Mouse (Mus musculus) midbrain, embryonic 11.5 days (tissue): Measurements from ENCODE around the gene Slc9a2. TPM values are rescaled to one million over a fixed set of nuclear protein-coding genes. Genes with fewer than 3 reads are reported as not detected.

Experiments used
- ATAC-seq: fragments of 200-750 bp; cut with Nextera tagmentation; 2 replicates; pipeline ENCODE4 v1.8.0; 2017; ENCODE audit warnings: moderate TSS enrichment, moderate library complexity; ENCODE audit not compliant: low FRiP score
- DNase-seq: peaks from one replicate; pipeline ENCODE4 v3.0.0; 2015; ENCODE audit warnings: low spot score; ENCODE audit errors: missing footprints
- H3K27ac ChIP-seq: fragments of 300-500 bp; sonication (generic); 2 replicates; pipeline ENCODE4 v1.5.1; 2014; ENCODE audit warnings: low read depth, low read length
- H3K27me3 ChIP-seq: fragments of 300-500 bp; sonication (generic); 2 replicates; pipeline ENCODE4 v1.6.1; 2014; ENCODE audit warnings: mild to moderate bottlenecking, low read length, moderate library complexity, mixed read lengths; ENCODE audit not compliant: control insufficient read depth, insufficient read depth
- H3K36me3 ChIP-seq: fragments of 300-500 bp; sonication (generic); 2 replicates; pipeline ENCODE4 v1.6.1; 2014; ENCODE audit warnings: mild to moderate bottlenecking, low read length, moderate library complexity, mixed read lengths; ENCODE audit not compliant: control insufficient read depth, insufficient read depth
- H3K4me1 ChIP-seq: fragments of 300-500 bp; sonication (generic); 2 replicates; pipeline ENCODE4 v1.6.1; 2014; ENCODE audit warnings: low read length; ENCODE audit not compliant: control insufficient read depth, insufficient read depth
- H3K4me2 ChIP-seq: fragments of 300-500 bp; sonication (generic); 2 replicates; pipeline ENCODE4 v1.6.1; 2014; ENCODE audit warnings: mild to moderate bottlenecking, moderate library complexity
- H3K4me3 ChIP-seq: fragments of 300-500 bp; sonication (generic); 2 replicates; pipeline ENCODE4 v1.5.1; 2014; ENCODE audit warnings: low read depth, low read length
- H3K9ac ChIP-seq: fragments of 300-500 bp; sonication (generic); 2 replicates; pipeline ENCODE4 v1.6.1; 2014; ENCODE audit warnings: low read length
- H3K9me3 ChIP-seq: fragments of 300-500 bp; sonication (generic); 2 replicates; pipeline ENCODE4 v1.6.1; 2016; ENCODE audit warnings: low read length; ENCODE audit not compliant: control insufficient read depth
- WGBS: fragments of 180-500 bp; shearing (Covaris S2); extraction: QIAGEN DNeasy Blood & Tissue Kit; methylation state at CpG from one replicate; pipeline ENCODE4 v1.1.7; 2014; 5-methylcytosine and 5-hydroxymethylcytosine counted together
- polyA plus RNA-seq: library from polyadenylated mRNA; unstranded; fragments of >200 nt; fragmentation: Nextera tagmentation; extraction: Ambion mirVana; gene quantifications from 2 replicates; pipeline ENCODE4 v1.2.1, GENCODE M21; 2014

Gene Slc9a2
- polyA plus RNA-seq, 1 experiment from 2014 or later: not detected

DNA sequence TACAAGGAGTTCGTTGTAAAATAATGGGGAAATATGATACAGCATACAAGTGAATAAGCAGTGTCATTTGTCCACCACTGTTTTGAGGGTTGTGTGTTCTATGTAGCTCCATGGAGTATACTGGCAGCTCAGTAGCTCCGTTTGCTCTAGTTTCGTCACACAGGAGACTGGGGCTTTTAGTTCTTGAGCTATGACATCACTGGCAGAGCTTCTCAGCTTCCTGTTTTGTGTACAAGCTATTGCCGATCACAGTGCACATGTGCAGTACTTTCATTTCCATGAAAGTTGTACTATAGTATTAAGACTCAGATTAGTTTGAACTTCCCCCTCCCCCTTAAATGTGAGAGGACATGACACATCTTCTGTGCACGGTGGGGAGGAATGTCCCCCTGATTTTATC lies 65.7 kb downstream of the Slc9a2 start:
- Histone ChIP-seq H3K4me3 (no peak overlapping the region), H3K9me3 (no peaks in the 10 kb centered on the region), H3K27me3 (no peaks in the 10 kb centered on the region), H3K9ac (no peak overlapping the region), H3K36me3 (no peaks in the 10 kb centered on the region), H3K27ac (no peak overlapping the region), H3K4me1 (no peaks in the 10 kb centered on the region), H3K4me2 (no peak overlapping the region)
- ATAC-seq: no peak
- DNase-seq: no peak
- WGBS: 87% methylated on average over 5 of the region's 5 CpGs

DNA sequence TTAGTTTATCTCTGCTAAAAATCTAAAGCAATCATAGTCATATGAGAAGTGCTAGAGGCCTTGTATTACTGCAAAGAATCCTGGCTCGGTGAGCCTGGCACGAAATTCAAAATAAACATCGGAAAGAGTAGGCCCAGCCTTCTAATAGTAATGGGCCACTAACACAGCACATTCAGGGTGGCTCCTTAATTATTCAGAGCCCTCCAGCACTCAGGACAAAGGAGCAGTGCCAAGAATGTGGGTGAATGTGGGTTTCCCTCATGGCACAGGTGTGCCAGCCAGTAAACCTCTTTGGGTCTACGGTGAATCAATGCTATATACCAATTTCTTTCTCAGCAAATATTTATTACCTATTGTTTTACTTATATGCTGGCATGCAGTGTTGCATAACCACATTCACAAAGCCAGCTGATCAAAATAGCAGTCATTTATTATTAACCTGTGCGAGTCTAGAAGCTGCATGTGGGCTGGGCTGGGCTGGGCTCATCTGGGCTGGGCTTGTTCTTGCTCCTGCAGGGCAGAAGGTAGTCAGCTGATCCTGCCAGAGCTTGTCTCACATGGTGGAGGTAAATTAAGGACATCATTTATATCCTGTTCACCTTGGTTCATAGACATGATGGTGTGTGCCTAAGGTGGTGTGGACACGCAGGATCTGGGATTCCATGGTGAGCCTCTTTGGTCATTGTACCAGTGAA lies 79.5 kb downstream of the Slc9a2 start:
- Histone ChIP-seq H3K4me1 (no peaks in the 10 kb centered on the region), H3K9ac (no peak overlapping the region), H3K27ac (no peak overlapping the region), H3K4me2 (no peak overlapping the region), H3K9me3 (no peaks in the 10 kb centered on the region), H3K4me3 (no peak overlapping the region), H3K27me3 (no peaks in the 10 kb centered on the region), H3K36me3 (no peaks in the 10 kb centered on the region)
- DNase-seq (no peak), ATAC-seq (no peak)
- 93% methylated on average over 6 of the region's 6 CpGs for WGBS

DNA sequence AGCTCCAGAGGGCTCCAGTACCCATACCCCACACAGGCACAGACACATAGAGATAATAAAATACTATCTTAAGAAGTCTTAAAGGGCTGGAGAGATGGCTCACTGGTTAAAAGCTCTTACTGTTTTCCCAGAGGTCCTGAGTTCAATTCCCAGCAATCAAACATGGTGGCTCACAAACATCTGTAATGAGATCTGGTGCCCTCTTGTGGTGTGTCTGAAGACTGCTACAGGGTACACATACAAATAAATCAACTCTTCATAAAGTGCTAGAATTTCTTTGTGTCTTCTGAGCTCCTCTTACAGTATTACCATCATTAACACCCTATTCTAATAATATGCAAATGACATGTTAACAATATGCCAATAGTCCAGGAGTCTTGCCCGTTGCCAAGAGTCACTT lies 83.7 kb downstream of the Slc9a2 start:
- Histone ChIP-seq H3K4me2 (no peak overlapping the region), H3K9ac (no peak overlapping the region), H3K4me3 (no peak overlapping the region), H3K4me1 (no peaks in the 10 kb centered on the region), H3K27me3 (no peaks in the 10 kb centered on the region), H3K27ac (no peak overlapping the region), H3K9me3 (no peaks in the 10 kb centered on the region), H3K36me3 (no peaks in the 10 kb centered on the region)
- 90% methylated on average over 1 of the region's 1 CpGs for WGBS
- ATAC-seq: no peak
- DNase-seq: no peak

DNA sequence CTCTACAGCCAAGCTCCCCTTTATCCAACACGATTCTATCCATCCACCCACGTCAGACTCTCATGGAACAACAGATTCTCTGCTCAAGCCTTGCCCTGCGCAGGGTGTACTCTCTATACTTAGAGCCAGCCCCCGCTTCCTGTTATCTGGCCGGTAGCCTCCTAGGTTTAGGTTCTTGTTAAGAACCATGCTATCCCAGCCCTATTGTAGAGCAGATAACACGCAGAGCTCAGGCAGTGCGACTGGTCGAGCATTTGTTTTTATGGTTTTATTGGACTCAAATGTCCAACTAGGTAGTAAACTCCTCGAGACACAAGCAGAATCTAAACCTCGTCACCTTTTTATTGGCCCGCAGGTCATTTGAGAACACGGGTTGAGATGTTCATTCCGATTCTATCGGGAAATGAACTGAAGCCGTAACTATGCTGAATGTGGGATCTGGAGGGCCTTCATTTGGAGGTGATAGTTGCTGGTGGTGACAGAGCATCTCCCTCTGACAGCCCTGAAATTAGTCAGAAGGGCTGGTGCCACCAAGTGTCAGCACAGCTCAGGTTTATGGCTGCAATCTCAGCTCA lies 84.4 kb downstream of the Slc9a2 start:
- Histone ChIP-seq H3K4me2 (no peak overlapping the region), H3K4me3 (no peak overlapping the region), H3K27me3 (no peaks in the 10 kb centered on the region), H3K9me3 (no peaks in the 10 kb centered on the region), H3K36me3 (no peaks in the 10 kb centered on the region), H3K9ac (no peak overlapping the region), H3K27ac (no peak overlapping the region), H3K4me1 (no peaks in the 10 kb centered on the region)
- 92% methylated on average over 15 of the region's 15 CpGs for WGBS
- DNase-seq (no peak), ATAC-seq (no peak)

DNA sequence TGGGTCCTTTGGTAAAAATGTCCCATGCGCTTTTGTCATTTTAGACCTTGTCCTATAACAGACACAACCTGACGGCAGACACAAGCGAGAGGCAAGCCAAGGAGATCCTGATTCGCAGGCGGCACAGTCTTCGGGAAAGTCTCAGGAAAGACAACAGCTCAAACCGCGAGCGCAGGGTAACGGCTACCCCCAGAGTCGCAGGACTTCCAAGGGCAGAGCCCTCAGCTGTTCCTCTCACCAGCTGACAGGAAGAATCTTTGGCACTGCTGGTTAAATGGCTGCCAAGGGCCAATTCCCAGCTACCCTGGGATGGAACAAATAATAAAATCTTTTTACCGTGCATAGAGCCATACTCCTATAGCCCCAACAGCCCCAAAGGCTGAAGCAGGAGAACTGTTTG lies 85.1 kb downstream of the Slc9a2 start:
- H3K36me3 ChIP-seq: no peaks in the 10 kb centered on the region
- no peak overlapping the region for H3K9ac ChIP-seq
- WGBS: 92% methylated on average over 12 of the region's 12 CpGs
- no peak for DNase-seq
- no peaks in the 10 kb centered on the region for H3K9me3 ChIP-seq
- H3K4me3 ChIP-seq: no peak overlapping the region
- no peak for ATAC-seq
- no peak overlapping the region for H3K4me2 ChIP-seq
- H3K4me1 ChIP-seq: no peaks in the 10 kb centered on the region
- no peak overlapping the region for H3K27ac ChIP-seq
- no peaks in the 10 kb centered on the region for H3K27me3 ChIP-seq

DNA sequence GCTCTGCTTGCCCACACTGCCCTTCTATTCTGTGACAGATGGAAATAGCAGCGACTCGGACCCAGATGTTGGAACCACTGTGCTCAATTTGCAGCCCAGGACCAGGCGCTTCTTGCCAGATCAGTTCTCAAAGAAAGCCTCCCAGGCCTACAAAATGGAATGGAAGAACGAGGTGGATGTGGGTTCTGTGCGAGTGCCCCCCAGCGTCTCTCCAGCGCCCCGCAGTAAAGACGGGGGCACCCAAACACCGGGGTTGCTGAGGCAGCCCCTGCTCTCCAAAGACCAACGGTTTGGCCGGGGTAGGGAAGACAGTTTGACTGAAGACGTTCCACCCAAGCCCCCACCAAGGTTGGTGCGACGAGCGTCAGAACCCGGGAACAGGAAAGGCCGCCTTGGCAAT lies 87.2 kb downstream of the Slc9a2 start:
- Histone ChIP-seq H3K9ac (no peak overlapping the region), H3K27me3 (no peaks in the 10 kb centered on the region), H3K4me1 (no peaks in the 10 kb centered on the region), H3K4me3 (no peak overlapping the region), H3K27ac (no peak overlapping the region), H3K36me3 (no peaks in the 10 kb centered on the region), H3K9me3 (no peaks in the 10 kb centered on the region), H3K4me2 (no peak overlapping the region)
- DNase-seq (no peak), ATAC-seq (no peak)
- WGBS: 87% methylated on average over 18 of the region's 18 CpGs

DNA sequence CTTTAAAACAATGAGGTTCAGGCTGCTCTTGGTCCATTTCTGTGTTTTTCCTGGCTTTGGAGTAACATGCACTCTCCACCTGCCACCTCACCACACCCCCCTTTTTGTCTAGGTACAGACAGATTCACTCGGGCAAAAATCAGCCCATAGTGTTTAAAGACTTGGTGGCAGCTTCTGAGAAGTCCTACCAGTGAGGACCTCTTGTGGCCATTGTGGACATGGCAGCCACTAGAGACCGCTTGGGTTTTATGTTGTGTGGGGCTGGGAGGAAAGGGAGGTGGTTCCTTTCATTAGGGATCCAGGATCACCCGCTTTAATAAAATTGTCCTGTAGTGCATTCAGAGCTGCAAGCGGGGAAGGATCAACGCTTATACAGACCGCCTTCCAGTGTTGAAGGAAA lies 88.2 kb downstream of the Slc9a2 start:
- 25% methylated on average over 6 of the region's 6 CpGs for WGBS

DNA sequence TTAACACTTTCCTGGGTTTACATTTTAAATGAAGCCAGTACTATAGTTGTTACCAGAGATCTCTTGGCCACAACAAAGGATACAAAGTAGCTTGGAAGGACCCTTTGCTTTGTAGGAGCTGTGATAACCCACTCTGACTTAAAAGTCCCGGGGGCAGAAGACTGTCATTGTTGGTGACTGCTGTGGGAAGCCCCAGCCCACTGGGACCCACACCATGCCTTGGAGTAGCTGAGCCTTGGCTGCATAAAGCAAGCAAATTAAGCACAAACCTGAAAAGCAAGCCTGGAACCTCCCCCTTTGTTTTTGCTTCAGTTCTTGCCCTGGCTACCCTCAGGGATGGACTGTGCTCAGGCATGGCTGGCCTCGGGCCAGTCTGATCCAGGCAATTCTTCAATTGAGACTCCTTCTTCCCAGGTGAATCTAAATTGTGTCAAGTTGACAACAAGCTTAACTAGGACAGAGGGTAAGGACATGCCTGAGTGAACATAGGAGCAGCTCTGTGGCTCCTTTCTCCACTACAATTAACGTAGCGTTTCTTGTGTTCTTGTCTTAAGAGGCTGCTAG lies 89.0 kb downstream of the Slc9a2 start:
- H3K27ac ChIP-seq: no peak overlapping the region
- no peak overlapping the region for H3K4me2 ChIP-seq
- no peaks in the 10 kb centered on the region for H3K9me3 ChIP-seq
- H3K27me3 ChIP-seq: no peaks in the 10 kb centered on the region
- DNase-seq: no peak
- H3K36me3 ChIP-seq: no peaks in the 10 kb centered on the region
- no peak overlapping the region for H3K4me3 ChIP-seq
- 67% methylated on average over 4 of the region's 4 CpGs for WGBS
- ATAC-seq: no peak
- H3K9ac ChIP-seq: no peak overlapping the region
- no peaks in the 10 kb centered on the region for H3K4me1 ChIP-seq

More for the DNA sequence above, 88.2 kb downstream of the Slc9a2 start:
- Histone ChIP-seq H3K9ac (no peak overlapping the region), H3K4me2 (no peak overlapping the region), H3K27me3 (no peaks in the 10 kb centered on the region), H3K4me1 (no peaks in the 10 kb centered on the region), H3K4me3 (no peak overlapping the region), H3K27ac (no peak overlapping the region), H3K9me3 (no peaks in the 10 kb centered on the region), H3K36me3 (no peaks in the 10 kb centered on the region)
- ATAC-seq (no peak), DNase-seq (peak; percentile 91)

DNA sequence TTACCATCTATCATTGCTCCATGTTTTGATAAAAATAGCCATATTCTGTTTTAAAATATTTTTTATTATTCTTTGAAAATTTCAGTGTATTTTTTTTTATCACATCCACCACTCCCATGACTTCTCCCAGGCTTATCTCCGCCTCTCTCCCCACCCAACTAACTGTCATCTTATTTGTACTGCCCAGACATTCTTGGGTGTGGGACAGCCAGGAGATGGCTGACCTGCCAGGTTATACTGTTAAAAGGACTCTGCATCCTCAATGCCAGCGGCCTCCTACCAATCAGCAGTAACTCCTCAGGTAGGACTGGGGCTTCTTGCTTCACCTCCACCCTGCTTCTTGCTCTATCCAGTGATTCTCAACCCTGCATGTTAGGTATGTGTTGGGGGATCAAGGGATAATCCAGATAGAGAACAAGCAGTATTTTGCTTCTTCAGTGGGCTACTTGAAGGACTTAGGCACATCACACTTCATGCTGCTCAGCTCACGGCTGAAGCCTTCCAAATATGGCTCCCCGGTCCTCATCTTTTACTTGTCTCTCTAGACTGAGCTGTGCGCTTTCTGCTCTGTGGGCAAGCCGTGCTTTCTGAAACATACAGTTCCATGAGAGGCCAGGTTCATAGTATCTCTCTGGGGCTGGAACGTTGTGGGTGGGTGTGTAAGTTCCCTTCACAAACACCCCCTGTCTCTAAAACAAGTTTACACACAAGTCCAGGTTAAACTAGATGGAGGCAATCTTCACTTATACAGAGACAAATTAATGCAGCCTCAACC lies 91.0 kb downstream of the Slc9a2 start:
- no peaks in the 10 kb centered on the region for H3K27me3 ChIP-seq
- DNase-seq (no peak), ATAC-seq (no peak)
- no peak overlapping the region for H3K9ac ChIP-seq
- H3K4me2 ChIP-seq: no peak overlapping the region
- no peak overlapping the region for H3K4me3 ChIP-seq
- no peaks in the 10 kb centered on the region for H3K36me3 ChIP-seq
- H3K4me1 ChIP-seq: no peaks in the 10 kb centered on the region
- no peak overlapping the region for H3K27ac ChIP-seq
- H3K9me3 ChIP-seq: no peaks in the 10 kb centered on the region
- 89% methylated on average over 7 of the region's 7 CpGs for WGBS
